Mouse (Mus musculus) layer of hippocampus, adult 2 months (tissue): ENCODE data around the gene Gpr84. TPM values are rescaled to one million over a fixed set of nuclear protein-coding genes. Genes with fewer than 3 reads are reported as not detected.

Source experiments
- DNase-seq, 2 experiments: peaks; one replicate each; pipeline ENCODE4 v3.0.0; 2022; ENCODE audit warnings: low spot score in 2 of 2
- H3K27ac ChIP-seq: fragments of 200-600 bp; 2 replicates; pipeline ENCODE4 v1.8.1; 2022
- H3K4me3 ChIP-seq: fragments of 200-600 bp; 2 replicates; pipeline ENCODE4 v1.8.1; 2022; ENCODE audit warnings: mild to moderate bottlenecking
- CTCF ChIP-seq: fragments of 200-600 bp; conservative IDR thresholded peaks from 2 replicates; pipeline ENCODE4 v1.8.1; 2022; ENCODE audit warnings: antibody characterized with exemption, mild to moderate bottlenecking, moderate library complexity
- total RNA-seq, 2 experiments: library from RNA; stranded (reverse); gene quantifications; 2 replicates each; pipeline ENCODE4 v1.2.3; 2021

The Gpr84 gene
- total RNA-seq, 2 experiments from 2014 or later: 0.61 to 0.81 TPM

GRCm38 (mm10) chr15:103300067-103300471, 10.3 kb downstream of the Gpr84 start:
- DNase-seq: peak; percentile 55 to 63
- H3K27ac ChIP-seq: peak overlapping the region; percentile 88
- no peak for TF ChIP-seq CTCF
- peak overlapping the region; percentile 39 for H3K4me3 ChIP-seq

DNA sequence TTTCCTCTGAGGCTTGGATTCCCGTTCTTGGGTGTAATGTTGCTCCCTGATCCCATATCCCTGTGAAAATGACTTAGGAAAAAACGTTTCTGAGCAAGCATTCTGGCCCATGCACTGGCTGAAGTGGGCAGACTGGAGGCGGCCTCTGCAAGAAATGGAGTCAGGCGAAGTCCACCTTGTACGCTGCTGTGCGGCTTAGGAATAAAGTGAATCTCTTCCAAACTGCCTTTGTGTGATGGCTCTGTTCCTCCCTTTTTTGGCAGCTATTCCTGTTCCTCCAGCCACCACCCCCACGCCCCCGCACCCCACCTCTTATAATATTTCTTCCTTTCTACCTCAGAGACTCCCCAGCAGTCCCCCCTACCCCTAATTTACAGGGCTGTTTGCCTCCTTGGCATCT, 10.8 kb downstream of the Gpr84 start:
- DNase-seq: no peak
- no peak for TF ChIP-seq CTCF
- H3K27ac ChIP-seq: peak overlapping the region; percentile 88

GRCm38 (mm10) chr15:103298861-103299616, 11.4 kb downstream of the Gpr84 start:
- no peak for DNase-seq
- H3K27ac ChIP-seq: peak overlapping the region; percentile 88
- no peak for TF ChIP-seq CTCF
- H3K4me3 ChIP-seq: no peak overlapping the region

More for the DNA sequence above, 10.8 kb downstream of the Gpr84 start:
- peak overlapping the region; percentile 39 for H3K4me3 ChIP-seq

DNA sequence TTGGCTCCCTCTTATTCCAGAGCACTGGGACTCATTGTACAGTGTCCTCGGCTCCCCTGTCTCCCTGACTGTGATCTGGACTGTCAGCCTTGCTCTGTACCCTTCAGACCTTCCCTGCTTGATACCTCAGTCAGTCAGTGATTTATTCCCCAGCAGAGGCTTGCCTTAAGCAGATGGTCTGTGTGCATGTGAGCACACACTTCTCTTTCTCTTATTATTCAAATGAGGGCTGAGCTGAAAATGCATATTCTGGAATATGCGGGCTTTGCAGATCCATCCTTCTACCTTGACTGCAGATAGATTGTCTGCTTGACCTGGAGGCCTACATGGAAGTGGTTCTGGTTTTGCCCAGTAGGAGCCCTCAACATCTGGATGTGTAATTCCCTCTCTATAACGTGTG, 12.4 kb downstream of the Gpr84 start:
- TF ChIP-seq CTCF: no peak
- Histone ChIP-seq H3K4me3 (no peak overlapping the region), H3K27ac (0 out of 2 replicates have a peak overlapping the region, but pooled peaks have one; percentile 43)
- DNase-seq: no peak

DNA sequence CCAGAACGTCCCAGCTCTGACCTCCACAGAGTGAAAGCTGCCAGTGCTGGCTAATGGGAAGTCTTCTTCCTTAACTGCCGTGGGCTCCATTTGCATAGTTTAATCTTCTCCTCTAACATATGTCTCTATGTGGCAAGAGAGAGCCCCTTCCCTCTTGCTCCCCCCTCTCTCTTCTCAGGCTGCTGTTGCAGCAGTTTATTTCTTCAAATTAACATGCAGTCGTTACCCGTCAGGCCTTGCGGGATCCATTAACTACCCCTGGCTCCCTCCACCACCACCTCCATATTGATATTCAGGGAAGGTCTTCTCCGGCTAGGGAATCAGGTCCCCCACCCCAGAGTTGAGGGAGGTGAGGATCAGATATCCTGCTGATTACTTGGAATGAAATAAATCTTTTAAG, 13.1 kb downstream of the Gpr84 start:
- Histone ChIP-seq H3K4me3 (no peak overlapping the region), H3K27ac (0 out of 2 replicates have a peak overlapping the region, but pooled peaks have one; percentile 43)
- no peak for TF ChIP-seq CTCF
- DNase-seq: no peak

- Histone ChIP-seq H3K27ac (no peak overlapping the region), H3K4me3 (no peak overlapping the region)
- no peak for TF ChIP-seq CTCF
- DNase-seq: no peak
Measured at GRCm38 (mm10) chr15:103295851-103296250, 14.6 kb downstream of the Gpr84 start.

GRCm38 (mm10) chr15:103294649-103295048, 15.8 kb downstream of the Gpr84 start:
- DNase-seq: no peak
- TF ChIP-seq CTCF: no peak
- Histone ChIP-seq H3K27ac (no peak overlapping the region), H3K4me3 (no peak overlapping the region)

GRCm38 (mm10) chr15:103293375-103293774, 17.0 kb downstream of the Gpr84 start:
- TF ChIP-seq CTCF: peak; percentile 41
- H3K27ac ChIP-seq: no peak overlapping the region
- DNase-seq: no peak

GRCm38 (mm10) chr15:103292673-103293345, 17.6 kb downstream of the Gpr84 start:
- DNase-seq: no peak
- TF ChIP-seq CTCF: no peak
- H3K27ac ChIP-seq: no peak overlapping the region
- no peak overlapping the region for H3K4me3 ChIP-seq

More at GRCm38 (mm10) chr15:103293375-103293774, 17.0 kb downstream of the Gpr84 start:
- H3K4me3 ChIP-seq: no peak overlapping the region

GRCm38 (mm10) chr15:103290843-103291242, 19.6 kb downstream of the Gpr84 start:
- no peak for DNase-seq
- H3K4me3 ChIP-seq: no peak overlapping the region
- TF ChIP-seq CTCF: no peak
- no peak overlapping the region for H3K27ac ChIP-seq

- Histone ChIP-seq H3K27ac (no peak overlapping the region), H3K4me3 (no peak overlapping the region)
- TF ChIP-seq CTCF: no peak
- no peak for DNase-seq
Measured at GRCm38 (mm10) chr15:103290417-103290816, 20.0 kb downstream of the Gpr84 start.

DNA sequence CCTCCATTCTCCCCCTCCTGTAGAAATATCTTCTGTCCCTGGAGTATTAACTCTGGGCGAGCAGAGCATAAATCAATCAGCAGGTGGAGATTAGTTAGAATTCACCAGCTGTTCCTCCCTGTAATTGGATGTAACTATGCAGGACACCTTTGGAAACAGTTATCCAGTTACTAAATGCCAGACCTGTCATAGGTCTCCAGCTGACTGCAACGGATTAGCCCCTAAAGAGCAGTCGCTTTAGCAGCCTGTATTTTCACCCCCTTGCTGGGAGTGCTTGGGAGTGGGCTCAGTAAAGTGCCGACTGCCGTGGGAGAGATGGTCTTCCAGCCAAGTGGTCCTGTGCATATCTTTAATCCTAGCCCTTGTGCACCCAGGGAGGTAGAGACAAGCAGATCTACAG, 20.8 kb downstream of the Gpr84 start:
- DNase-seq: no peak
- no peak for TF ChIP-seq CTCF
- no peak overlapping the region for H3K27ac ChIP-seq
- H3K4me3 ChIP-seq: no peak overlapping the region

DNA sequence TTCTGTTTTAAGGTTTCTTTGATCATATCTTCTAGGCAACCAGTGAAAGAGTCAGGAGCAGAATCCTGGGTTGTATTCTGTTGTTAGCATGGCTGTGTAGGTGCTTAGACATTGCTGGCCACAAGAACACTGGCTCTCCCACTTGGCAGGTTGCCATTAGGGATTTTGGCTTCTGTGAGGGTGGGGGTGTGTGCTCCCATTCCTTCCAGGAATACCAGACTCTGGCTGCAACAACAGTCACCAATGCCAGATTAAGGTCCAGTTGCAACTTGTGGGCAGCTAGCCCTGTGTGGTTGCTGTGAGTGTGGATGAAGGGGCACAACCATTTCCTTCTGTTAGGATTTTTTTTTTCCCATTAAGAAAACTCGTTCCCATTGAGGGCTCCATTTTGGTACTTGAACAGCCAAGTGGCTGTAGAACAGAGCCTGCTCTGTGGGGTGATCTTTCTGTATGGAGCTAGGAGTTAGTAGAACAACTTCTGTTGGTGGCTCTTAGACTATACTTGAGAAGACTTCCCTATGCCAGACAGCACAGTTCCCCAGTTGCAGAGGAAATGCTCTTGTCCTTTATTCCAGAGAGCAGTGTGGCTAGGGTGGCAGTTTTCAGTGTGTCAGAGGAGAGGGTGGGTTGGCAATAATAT, 24.5 kb downstream of the Gpr84 start:
- Histone ChIP-seq H3K4me3 (no peak overlapping the region), H3K27ac (peak overlapping the region; percentile 51; the same call in 1 of the 2 replicates)
- no peak for TF ChIP-seq CTCF
- peak in 1 of 2 experiments; percentile 50 for DNase-seq
